In the genomic region with DNA sequence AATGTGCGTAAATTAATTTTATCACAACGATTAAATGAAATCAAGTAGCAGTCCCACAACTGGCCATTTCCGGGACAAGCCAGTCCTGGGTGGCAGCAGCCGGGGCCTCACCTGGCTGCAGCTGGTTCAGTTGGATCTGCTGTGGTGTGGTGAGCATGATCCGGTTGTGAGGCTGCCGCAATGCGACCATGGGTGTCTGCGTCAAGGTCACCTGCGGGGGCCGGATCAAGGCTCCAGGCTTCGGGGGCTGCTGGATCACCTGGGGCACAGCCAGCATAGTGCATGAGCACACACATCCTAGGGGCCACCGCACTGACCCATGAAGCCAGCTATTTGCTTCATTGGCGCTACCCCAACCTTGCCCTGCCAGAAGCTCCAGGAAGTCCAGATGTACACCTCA, we compare ENCODE assay signal across 26 mouse cellular contexts. TPM values are rescaled to one million over a fixed set of nuclear protein-coding genes. Genes with fewer than 3 reads are reported as not detected.
DNase-seq lines count a peak whose midpoint lies in the region; ATAC-seq and TF ChIP-seq lines count a peak whose summit lies in the region.
"Had no signal": no experiment of that assay in that cellular context is flagged by ENCODE, and none has a peak within 500 bp of the region (broad histone marks: within the 10 kb centered on the region; RNA-seq: fewer than 3 reads in every experiment).

No protein-coding gene starts in this region.

- 93% methylated on average over 13 of the region's 13 CpGs for WGBS in heart, embryonic 14.5 days
- WGBS in heart, adult 2 months, result 93% methylated on average over 13 of the region's 13 CpGs
- 65% methylated on average over 13 of the region's 13 CpGs for WGBS in kidney, adult 2 months
- WGBS in kidney, embryonic 16.5 days, result 79% methylated on average over 13 of the region's 13 CpGs
- 74% methylated on average over 13 of the region's 13 CpGs for WGBS in cerebellum, adult 2 months

- no peaks in the 10 kb centered on the region for H3K27me3 ChIP-seq in heart, embryonic 14.5 days (ENCODE audit: control insufficient read depth, insufficient read depth, low read length)
- H3K27me3 ChIP-seq in heart, adult 2 months (ENCODE audit: control insufficient read depth, insufficient read depth, low read length), result no peaks in the 10 kb centered on the region
- no peaks in the 10 kb centered on the region for H3K27me3 ChIP-seq in kidney, adult 2 months (replicated peaks; ENCODE audit: control insufficient read depth, insufficient read depth, low read length)
- H3K27me3 ChIP-seq in kidney, embryonic 16.5 days (ENCODE audit: insufficient read depth, low read length), result no peaks in the 10 kb centered on the region
- no peaks in the 10 kb centered on the region for H3K27me3 ChIP-seq in cerebellum, adult 2 months (ENCODE audit: control insufficient read depth, insufficient read depth, low read length)
- H3K27me3 ChIP-seq: embryonic facial prominence, embryonic 12.5 days; forebrain, embryonic 15.5 days; heart, embryonic 15.5 days; liver, embryonic 12.5 days; megakaryocyte, embryonic 14.5 days; midbrain, embryonic 13.5 days; neural tube, embryonic 13.5 days; stomach, embryonic 15.5 days had no signal

- H3K4me3 ChIP-seq in heart, embryonic 14.5 days (ENCODE audit: control insufficient read depth in 1 of 2, insufficient read depth in 1 of 2, low read depth in 1 of 2, low read length in 2 of 2), result no peak overlapping the region
- H3K4me3 ChIP-seq in heart, adult 2 months, result no peak overlapping the region
- H3K4me3 ChIP-seq in kidney, adult 2 months (ENCODE audit: insufficient read depth, low read depth, low read length), result no peak overlapping the region
- H3K4me3 ChIP-seq in kidney, embryonic 16.5 days (ENCODE audit: low read length), result no peak overlapping the region
- no peak overlapping the region for H3K4me3 ChIP-seq in cerebellum, adult 2 months (replicated peaks; ENCODE audit: insufficient read depth, low read depth, low read length)
- H3K4me3 ChIP-seq: embryonic facial prominence, embryonic 12.5 days; forebrain, embryonic 10.5 days; forebrain, embryonic 15.5 days; gastrocnemius, adult 2 months; heart, embryonic 15.5 days; left cerebral cortex, adult 2 months; liver, embryonic 12.5 days; megakaryocyte, embryonic 14.5 days; midbrain, embryonic 13.5 days; neural tube, embryonic 13.5 days; stomach, embryonic 15.5 days had no signal

- no peak overlapping the region for H3K9ac ChIP-seq in heart, embryonic 14.5 days (ENCODE audit: low read length)
- no peak overlapping the region for H3K9ac ChIP-seq in heart, adult 2 months (ENCODE audit: low read depth, low read length)
- H3K9ac ChIP-seq in kidney, embryonic 16.5 days (replicated peaks; ENCODE audit: low read length), result no peak overlapping the region
- H3K9ac ChIP-seq: embryonic facial prominence, embryonic 12.5 days; forebrain, embryonic 15.5 days; heart, embryonic 15.5 days; liver, embryonic 12.5 days; liver, postnatal 0 days; midbrain, embryonic 13.5 days; neural tube, embryonic 13.5 days; stomach, embryonic 15.5 days had no signal

- no peaks in the 10 kb centered on the region for H3K79me2 ChIP-seq in heart, adult 2 months (replicated peaks; ENCODE audit: control insufficient read depth, insufficient read depth, low read length)

- ATAC-seq in heart, embryonic 14.5 days (ENCODE audit: insufficient number of reproducible peaks, insufficient read depth, low FRiP score, low read depth), result 0 out of 2 replicates have a peak, but pooled peaks have one; percentile 18
- peak; percentile 22; the same call in 1 of the 2 replicates for ATAC-seq in kidney, embryonic 16.5 days (ENCODE audit: low FRiP score, low TSS enrichment)
- ATAC-seq: activated CD4-positive, CD25-positive, alpha-beta regulatory T cell, adult 4 months; forebrain, embryonic 15.5 days; hindbrain, embryonic 16.5 days; liver, embryonic 12.5 days; liver, postnatal 0 days; midbrain, embryonic 13.5 days had no signal

- H3K4me1 ChIP-seq in heart, embryonic 14.5 days (ENCODE audit: control insufficient read depth in 2 of 2, insufficient read depth in 2 of 2, low read length in 2 of 2), result no peaks in the 10 kb centered on the region
- H3K4me1 ChIP-seq in heart, adult 2 months (ENCODE audit: control insufficient read depth, insufficient read depth, low read length), result no peaks in the 10 kb centered on the region
- 0 out of 2 replicates have a peak, but pooled peaks cover 2% of the 10 kb centered on the region for H3K4me1 ChIP-seq in kidney, adult 2 months (ENCODE audit: control insufficient read depth, insufficient read depth, low read length)
- no peaks in the 10 kb centered on the region; the same call in 1 of the 2 replicates for H3K4me1 ChIP-seq in kidney, embryonic 16.5 days (ENCODE audit: insufficient read depth, low read length)
- H3K4me1 ChIP-seq in cerebellum, adult 2 months (ENCODE audit: control insufficient read depth, insufficient read depth, low read length), result peaks cover 3% of the 10 kb centered on the region
- H3K4me1 ChIP-seq: embryonic facial prominence, embryonic 12.5 days; forebrain, embryonic 15.5 days; heart, embryonic 15.5 days; liver, embryonic 12.5 days; midbrain, embryonic 13.5 days; stomach, embryonic 15.5 days had no signal

- no peak for TF ChIP-seq EP300 in heart, adult 2 months (IDR thresholded peaks at IDR 0.05; ENCODE audit: insufficient read depth, low read depth, low read length)

- TF ChIP-seq POLR2A in heart, adult 2 months (IDR thresholded peaks at IDR 0.05; ENCODE audit: insufficient read depth, low read depth, low read length), result no peak
- TF ChIP-seq POLR2A in kidney, adult 2 months (IDR thresholded peaks at IDR 0.05; ENCODE audit: low read depth, low read length), result no peak
- no peak for TF ChIP-seq POLR2A in cerebellum, adult 2 months (IDR thresholded peaks at IDR 0.05; ENCODE audit: borderline replicate concordance, insufficient read depth, low read length)

- no peaks in the 10 kb centered on the region for H3K9me3 ChIP-seq in heart, embryonic 14.5 days (ENCODE audit: control insufficient read depth, low read length)
- no peaks in the 10 kb centered on the region for H3K9me3 ChIP-seq in kidney, embryonic 16.5 days (ENCODE audit: low read length)
- H3K9me3 ChIP-seq: embryonic facial prominence, embryonic 12.5 days; forebrain, embryonic 10.5 days; forebrain, embryonic 15.5 days; heart, embryonic 15.5 days; liver, embryonic 12.5 days; megakaryocyte, embryonic 14.5 days; midbrain, embryonic 13.5 days; neural tube, embryonic 13.5 days; stomach, embryonic 15.5 days had no signal

- DNase-seq in heart, adult 2 months, result no peak
- DNase-seq in kidney, adult 2 months, result peak; percentile 69
- DNase-seq in kidney, postnatal 36 days, result peak; percentile 48 to 55
- no peak for DNase-seq in retina, embryonic 14.5 days (ENCODE audit: low spot score)
- no peak for DNase-seq in gastrocnemius, postnatal 10 days
- no peak for DNase-seq in cerebellum, adult 2 months
- DNase-seq: cerebellum, adult 9-10 months; cerebellum, postnatal 36 days; gastrocnemius, adult 2 months; liver, postnatal 0 days; lung, postnatal 4 days; right cerebral cortex, postnatal 14 days had no signal

- TF ChIP-seq CTCF in heart, adult 2 months (IDR thresholded peaks at IDR 0.05), result no peak
- no peak for TF ChIP-seq CTCF in kidney, adult 2 months (conservative IDR thresholded peaks at IDR 0.05; ENCODE audit: insufficient read depth, insufficient read length, low read depth, low read length)
- no peak for TF ChIP-seq CTCF in cerebellum, adult 2 months (IDR thresholded peaks at IDR 0.05; ENCODE audit: borderline replicate concordance, insufficient read depth, low read depth, low read length)

- H3K36me3 ChIP-seq in heart, embryonic 14.5 days (ENCODE audit: control insufficient read depth, insufficient read depth, low read length), result peaks cover 80% of the 10 kb centered on the region
- no peaks in the 10 kb centered on the region for H3K36me3 ChIP-seq in heart, adult 2 months (ENCODE audit: control insufficient read depth, insufficient read depth, low read length)
- no peaks in the 10 kb centered on the region; the same call in 1 of the 2 replicates for H3K36me3 ChIP-seq in kidney, adult 2 months (ENCODE audit: control insufficient read depth, insufficient read depth, low read length)
- H3K36me3 ChIP-seq in kidney, embryonic 16.5 days (ENCODE audit: insufficient read depth, low read length), result peaks cover 44% of the 10 kb centered on the region

- no peak overlapping the region for H3K4me2 ChIP-seq in heart, embryonic 14.5 days (ENCODE audit: low read length)
- H3K4me2 ChIP-seq in kidney, embryonic 16.5 days (replicated peaks; ENCODE audit: low read depth, low read length), result no peak overlapping the region
- H3K4me2 ChIP-seq: embryonic facial prominence, embryonic 12.5 days; forebrain, embryonic 15.5 days; heart, embryonic 15.5 days; liver, embryonic 12.5 days; midbrain, embryonic 13.5 days; neural tube, embryonic 13.5 days; stomach, embryonic 15.5 days had no signal

- H3K27ac ChIP-seq in heart, embryonic 14.5 days (replicated peaks in 1 of 2; ENCODE audit: control insufficient read depth in 1 of 2, insufficient read depth in 1 of 2, low read depth in 2 of 2, low read length in 2 of 2), result no peak overlapping the region
- H3K27ac ChIP-seq in heart, adult 2 months, result no peak overlapping the region
- peak overlapping the region; percentile 56 for H3K27ac ChIP-seq in kidney, adult 2 months (ENCODE audit: insufficient read depth, low read depth, low read length)
- no peak overlapping the region; the same call in 1 of the 2 replicates for H3K27ac ChIP-seq in kidney, embryonic 16.5 days (ENCODE audit: low read length)
- H3K27ac ChIP-seq in cerebellum, adult 2 months (ENCODE audit: insufficient read depth, low read length), result no peak overlapping the region
- H3K27ac ChIP-seq: embryonic facial prominence, embryonic 12.5 days; forebrain, embryonic 10.5 days; forebrain, embryonic 15.5 days; gastrocnemius, adult 2 months; heart, embryonic 15.5 days; left cerebral cortex, adult 2 months; liver, embryonic 12.5 days; midbrain, embryonic 13.5 days; neural tube, embryonic 13.5 days; stomach, embryonic 15.5 days had no signal

- intact Hi-C loops in heart, adult 2 months (cut with DNase I), result no loop called here

RNA-seq across cellular contexts. Expression of gene Taf4, which starts 47.3 kb away (rescaled TPM):
- polyA plus RNA-seq in heart, embryonic 14.5 days (2014; fragmentation: Nextera tagmentation; extraction: Ambion mirVana), result 3.3 and 3.4 TPM in 2 replicates
- total RNA-seq in heart, adult 2 months (2021), result 10 to 100 TPM; 16.4 to 20.5 TPM
- polyA plus RNA-seq in heart, adult 2 months (2012; rRNA removed), result 7.4 and 8.6 TPM in 2 replicates
- polyA plus RNA-seq in kidney, adult 2 months (2012; rRNA removed), result 7.3 and 8.9 TPM in 2 replicates
- 3.4 and 4.1 TPM in 2 replicates for polyA plus RNA-seq in kidney, embryonic 16.5 days (2015; fragmentation: Nextera tagmentation; extraction: Ambion mirVana)
- 10 to 100 TPM in 1 of 2 experiments, 1 to 10 TPM in 1; 9.9 to 13.3 TPM for total RNA-seq in gastrocnemius, postnatal 10 days (2021)
- polyA plus RNA-seq in cerebellum, adult 2 months (2012; rRNA removed), result 15.2 TPM in 2 replicates

Comparison
In these comparisons a context has a peak if more than half of its experiments do, and no peak if none do; other contexts are left out.
1. DNase-seq: peak in kidney, adult 2 months (single experiment) and kidney, postnatal 36 days (2 of 2); none in heart, adult 2 months (0 of 2), retina, embryonic 14.5 days (single experiment), gastrocnemius, postnatal 10 days (single experiment) and cerebellum, adult 2 months (0 of 2).